Mouse (Mus musculus) kidney, postnatal 0 days (tissue): Measurements from ENCODE around the gene Pxn. TPM values are rescaled to one million over a fixed set of nuclear protein-coding genes. Genes with fewer than 3 reads are reported as not detected.
A peak's percentile ranks its signal among the peaks of the same experiment; 100 is the strongest.

Experiments used
- ATAC-seq: fragments of 200-750 bp; cut with Nextera tagmentation; replicated peaks from 2 replicates; pipeline ENCODE4 v1.8.0; 2017; ENCODE audit warnings: low read depth, moderate number of reproducible peaks, moderate TSS enrichment, moderate library complexity; ENCODE audit not compliant: low FRiP score
- DNase-seq: peaks from one replicate; pipeline ENCODE4 v3.0.0-alpha.2; 2016; ENCODE audit warnings: low spot score
- H3K27ac ChIP-seq: fragments of 300-500 bp; sonication (generic); 2 replicates; pipeline ENCODE4 v1.5.1; 2014; ENCODE audit warnings: mild to moderate bottlenecking
- H3K27me3 ChIP-seq: fragments of 300-500 bp; sonication (generic); 2 replicates; pipeline ENCODE4 v1.6.1; 2014; ENCODE audit warnings: low read length, mixed read lengths; ENCODE audit not compliant: insufficient read depth
- H3K36me3 ChIP-seq: fragments of 300-500 bp; sonication (generic); 2 replicates; pipeline ENCODE4 v1.6.1; 2014; ENCODE audit warnings: low read length, mixed read lengths; ENCODE audit not compliant: insufficient read depth
- H3K4me1 ChIP-seq: fragments of 300-500 bp; sonication (generic); replicated peaks from 2 replicates; pipeline ENCODE4 v1.6.1; 2014; ENCODE audit warnings: antibody characterized with exemption, low read length, mixed read lengths; ENCODE audit not compliant: insufficient read depth
- H3K4me2 ChIP-seq: fragments of 300-500 bp; sonication (generic); 2 replicates; pipeline ENCODE4 v1.6.1; 2014; ENCODE audit warnings: mild to moderate bottlenecking, low read length, moderate library complexity, mixed read lengths
- H3K4me3 ChIP-seq: fragments of 300-500 bp; sonication (generic); replicated peaks from 2 replicates; pipeline ENCODE4 v1.5.1; 2014; ENCODE audit warnings: low read depth, low read length
- H3K9ac ChIP-seq: fragments of 300-500 bp; sonication (generic); 2 replicates; pipeline ENCODE4 v1.6.1; 2014; ENCODE audit warnings: low read depth, low read length
- H3K9me3 ChIP-seq: fragments of 300-500 bp; sonication (generic); replicated peaks from 2 replicates; pipeline ENCODE4 v1.6.1; 2016; ENCODE audit warnings: low read length, inconsistent platforms, mixed read lengths
- CTCF ChIP-seq: IDR thresholded peaks from 2 replicates; pipeline ENCODE4 v1.5.1; 2016; ENCODE audit warnings: antibody characterized with exemption, low read depth, mild to moderate bottlenecking, moderate library complexity
- WGBS: fragments of 180-500 bp; shearing (Covaris S2); extraction: QIAGEN DNeasy Blood & Tissue Kit; methylation state at CpG from one replicate; pipeline ENCODE4 v1.1.7; 2014; 5-methylcytosine and 5-hydroxymethylcytosine counted together
- polyA plus RNA-seq: library from polyadenylated mRNA; unstranded; fragments of >200 nt; fragmentation: Nextera tagmentation; extraction: Ambion mirVana; gene quantifications from 2 replicates; pipeline ENCODE4 v1.2.1, GENCODE M21; 2015

The Pxn gene
- polyA plus RNA-seq, 1 experiment from 2014 or later, result 48.3 TPM

DNA sequence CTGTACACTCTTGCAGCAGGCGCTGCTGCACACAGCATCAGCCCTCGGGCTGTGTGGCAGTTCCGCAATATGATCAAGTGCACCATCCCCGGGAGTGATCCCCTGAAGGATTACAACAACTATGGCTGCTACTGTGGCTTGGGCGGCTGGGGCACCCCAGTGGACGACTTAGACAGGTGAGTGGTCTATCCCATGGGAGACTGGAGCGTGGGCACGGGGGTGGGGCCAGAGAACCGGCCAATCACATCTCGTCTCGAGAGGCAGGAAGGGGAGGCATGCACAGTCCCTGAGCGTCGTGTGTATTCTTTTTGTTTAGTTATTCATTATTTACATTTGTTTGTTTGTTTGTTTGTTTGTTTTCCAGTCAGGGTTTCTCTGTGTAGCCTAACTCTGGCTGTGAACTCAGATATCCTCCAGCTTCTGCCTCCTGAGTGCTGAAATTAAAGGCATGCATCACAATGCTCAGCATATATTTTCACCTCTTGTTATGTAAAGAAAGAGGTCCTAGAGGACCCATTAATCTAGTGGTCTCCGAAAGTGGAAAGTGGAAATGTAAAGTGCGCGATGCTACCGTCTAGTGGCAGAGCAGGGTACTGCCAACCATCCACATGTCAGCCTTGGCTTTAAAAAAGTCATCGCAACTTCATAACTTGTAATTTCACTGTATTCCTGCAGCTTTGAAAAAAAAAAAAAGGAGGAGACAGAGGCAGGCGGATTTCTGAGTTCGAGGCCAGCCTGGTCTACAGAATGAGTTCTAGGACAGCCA, 35.5 kb upstream of the Pxn start:
- peak; percentile 82 for TF ChIP-seq CTCF
- H3K9me3 ChIP-seq, result no peaks in the 10 kb centered on the region
- peaks cover 4% of the 10 kb centered on the region; the same call in 1 of the 2 replicates for H3K4me1 ChIP-seq
- no peak overlapping the region for H3K4me3 ChIP-seq
- ATAC-seq, result no peak
- no peaks in the 10 kb centered on the region for H3K27me3 ChIP-seq
- no peaks in the 10 kb centered on the region for H3K36me3 ChIP-seq
- WGBS, result 32% methylated on average over 20 of the region's 20 CpGs
- H3K27ac ChIP-seq, result no peak overlapping the region
- DNase-seq, result peak; percentile 68
- H3K9ac ChIP-seq, result no peak overlapping the region
- H3K4me2 ChIP-seq, result peak overlapping the region; percentile 15; the same call in 1 of the 2 replicates

DNA sequence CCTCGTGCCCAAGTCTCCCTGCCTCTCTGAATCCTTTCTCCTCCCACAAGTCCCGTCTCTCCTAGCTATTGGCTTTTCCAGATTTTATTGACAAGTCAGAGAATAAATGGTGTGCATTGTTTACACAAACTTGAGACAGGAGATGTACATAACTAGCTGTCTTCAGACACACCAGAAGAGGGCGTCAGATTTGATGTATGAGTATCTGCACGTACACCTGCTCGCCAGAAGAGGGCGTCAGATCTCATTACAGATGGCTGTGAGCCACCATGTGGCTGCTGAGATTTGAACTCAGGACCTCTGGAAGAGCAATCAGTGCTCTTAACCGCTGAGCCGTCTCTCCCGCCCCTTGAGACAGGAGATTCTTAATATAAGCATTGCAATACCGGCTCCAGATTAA, 33.3 kb upstream of the Pxn start:
- Histone ChIP-seq H3K4me1 (peaks cover 4% of the 10 kb centered on the region; the same call in 1 of the 2 replicates), H3K27me3 (no peaks in the 10 kb centered on the region), H3K4me3 (no peak overlapping the region), H3K9me3 (no peaks in the 10 kb centered on the region), H3K36me3 (no peaks in the 10 kb centered on the region), H3K27ac (no peak overlapping the region), H3K9ac (no peak overlapping the region), H3K4me2 (no peak overlapping the region)
- no peak for DNase-seq
- 72% methylated on average over 10 of the region's 10 CpGs for WGBS
- no peak for ATAC-seq
- TF ChIP-seq CTCF, result peak; percentile 54

- 45% methylated on average over 22 of the region's 22 CpGs for WGBS
- H3K4me2 ChIP-seq, result peak overlapping the region; percentile 21; the same call in 1 of the 2 replicates
- peak; percentile 25 for DNase-seq
- H3K27ac ChIP-seq, result no peak overlapping the region
- peaks cover 4% of the 10 kb centered on the region; the same call in 1 of the 2 replicates for H3K4me1 ChIP-seq
- no peak overlapping the region; the same call in 1 of the 2 replicates for H3K4me3 ChIP-seq
- TF ChIP-seq CTCF, result no peak
- no peaks in the 10 kb centered on the region for H3K36me3 ChIP-seq
- H3K27me3 ChIP-seq, result no peaks in the 10 kb centered on the region
- no peak overlapping the region for H3K9ac ChIP-seq
- H3K9me3 ChIP-seq, result no peaks in the 10 kb centered on the region
- no peak for ATAC-seq
Observed at GRCm38 (mm10) chr5:115474174-115474828, 32.2 kb upstream of the Pxn start.

DNA sequence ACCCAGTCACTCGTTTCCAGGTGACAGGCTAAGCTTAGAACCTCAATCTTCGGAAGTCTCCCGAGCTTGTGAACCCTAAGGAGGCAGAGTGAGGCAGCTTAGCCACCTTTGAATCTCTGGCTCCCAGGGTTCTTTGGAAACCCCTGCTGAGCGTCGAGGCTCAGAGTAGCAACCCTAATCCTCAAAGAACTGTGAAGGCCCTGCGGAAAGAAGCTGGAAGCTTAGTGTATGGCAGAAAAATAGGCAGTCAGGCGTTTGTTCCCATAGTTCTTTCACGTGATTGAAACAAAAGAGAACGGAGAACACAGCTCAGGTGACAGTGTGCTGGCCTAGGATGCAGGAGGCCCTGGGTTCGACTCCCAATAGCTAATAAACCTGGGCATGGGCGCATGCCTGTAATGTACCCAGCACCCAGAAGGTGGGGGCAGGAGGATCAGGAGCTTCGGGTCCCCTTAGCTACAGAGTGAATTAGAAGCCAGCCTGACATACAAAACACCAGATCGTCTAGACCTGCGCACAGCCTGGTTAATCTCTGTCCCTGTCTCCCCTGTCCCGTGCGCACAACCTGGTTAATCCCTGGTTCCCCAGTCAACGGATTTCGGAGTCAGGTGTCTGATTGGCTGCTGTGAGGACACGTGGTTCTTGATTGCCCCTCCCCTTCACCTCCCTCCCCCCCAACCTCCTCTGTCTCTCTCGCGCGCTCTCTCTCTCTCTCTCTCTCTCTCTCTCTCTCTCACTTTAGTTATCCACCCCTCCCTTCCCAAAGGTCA, 31.0 kb upstream of the Pxn start:
- Histone ChIP-seq H3K36me3 (0 out of 2 replicates have a peak, but pooled peaks cover 4% of the 10 kb centered on the region), H3K27ac (no peak overlapping the region), H3K4me1 (peaks cover 4% of the 10 kb centered on the region; the same call in 1 of the 2 replicates), H3K9me3 (no peaks in the 10 kb centered on the region), H3K4me3 (peak overlapping the region; percentile 26), H3K9ac (peak overlapping the region; percentile 44; the same call in 1 of the 2 replicates), H3K4me2 (peak overlapping the region; percentile 57), H3K27me3 (no peaks in the 10 kb centered on the region)
- DNase-seq, result peak; percentile 87
- ATAC-seq, result peak; percentile 62
- no peak for TF ChIP-seq CTCF
- 17% methylated on average over 22 of the region's 22 CpGs for WGBS

DNA sequence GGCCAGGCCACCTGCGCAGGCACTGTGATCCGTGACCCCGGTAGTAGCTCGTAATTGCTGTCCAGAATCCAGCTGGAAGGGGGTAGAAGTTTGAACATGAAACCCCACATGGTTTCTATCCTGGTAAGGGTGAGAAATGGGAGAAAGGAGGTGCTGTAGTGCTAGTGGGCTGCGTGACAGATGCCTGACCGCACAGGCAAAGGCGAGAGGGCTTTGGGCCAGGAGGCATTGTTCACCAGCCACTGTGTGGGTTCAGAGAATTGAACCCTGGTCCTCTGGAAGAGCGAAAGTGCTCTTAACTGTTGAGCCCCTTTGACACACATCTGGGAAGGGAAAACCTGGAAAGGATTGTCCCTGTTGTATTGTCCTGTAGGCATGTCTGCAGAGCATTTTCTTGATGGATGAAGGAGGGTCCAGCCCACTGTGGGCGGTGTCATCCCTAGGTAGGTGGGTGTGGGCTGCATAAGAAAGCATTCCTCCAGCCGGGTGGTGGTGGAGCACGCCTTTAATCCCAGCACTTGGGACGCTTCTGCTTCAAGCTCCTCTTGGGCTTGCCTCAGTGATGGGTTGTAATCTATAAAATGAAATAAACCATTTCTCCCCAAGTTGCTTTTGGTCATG, 30.3 kb upstream of the Pxn start:
- DNase-seq (no peak), ATAC-seq (0 out of 2 replicates have a peak, but pooled peaks have one; percentile 35)
- Histone ChIP-seq H3K9ac (peak overlapping the region; percentile 44; the same call in 1 of the 2 replicates), H3K4me1 (0 out of 2 replicates have a peak, but pooled peaks cover 4% of the 10 kb centered on the region), H3K27me3 (no peaks in the 10 kb centered on the region), H3K9me3 (no peaks in the 10 kb centered on the region), H3K36me3 (0 out of 2 replicates have a peak, but pooled peaks cover 4% of the 10 kb centered on the region), H3K4me2 (peak overlapping the region; percentile 57), H3K27ac (no peak overlapping the region), H3K4me3 (peak overlapping the region; percentile 26)
- WGBS, result 35% methylated on average over 12 of the region's 12 CpGs
- TF ChIP-seq CTCF, result no peak
